Mouse (Mus musculus): ENCODE data around the gene Rbms3.

The Rbms3 gene

GRCm38 (mm10) chr9:116639597-116640301, 990.0 kb downstream of the Rbms3 start:
- peak; percentile 12 for DNase-seq (ENCODE audit: low spot score)

- no peak for DNase-seq (ENCODE audit: low spot score)
These were observed 995.9 kb downstream of the Rbms3 start for GRCm38 (mm10) chr9:116633786-116634185.

GRCm38 (mm10) chr9:116633075-116633474, 996.6 kb downstream of the Rbms3 start:
- DNase-seq (ENCODE audit: low spot score), result no peak

- no peak for DNase-seq (ENCODE audit: low spot score)
These were observed 997.9 kb downstream of the Rbms3 start for GRCm38 (mm10) chr9:116631816-116632215.

GRCm38 (mm10) chr9:116630805-116631204, 998.9 kb downstream of the Rbms3 start:
- DNase-seq (ENCODE audit: low spot score), result no peak

GRCm38 (mm10) chr9:116620434-116620833, 1009.3 kb downstream of the Rbms3 start:
- DNase-seq (ENCODE audit: low spot score), result no peak

GRCm38 (mm10) chr9:116618886-116619285, 1010.8 kb downstream of the Rbms3 start:
- DNase-seq (ENCODE audit: low spot score), result no peak

GRCm38 (mm10) chr9:116613276-116613675, 1016.4 kb downstream of the Rbms3 start:
- DNase-seq (ENCODE audit: low spot score), result no peak

- DNase-seq (ENCODE audit: low spot score), result no peak
These were observed 1033.7 kb downstream of the Rbms3 start for GRCm38 (mm10) chr9:116596046-116596445.

GRCm38 (mm10) chr9:116592486-116592885, 1037.2 kb downstream of the Rbms3 start:
- no peak for DNase-seq (ENCODE audit: low spot score)

- peak; percentile 3 for DNase-seq (ENCODE audit: low spot score)
These were observed 1038.6 kb downstream of the Rbms3 start for GRCm38 (mm10) chr9:116591071-116591470.

- no peak for DNase-seq (ENCODE audit: low spot score)
These were observed 1060.0 kb downstream of the Rbms3 start for GRCm38 (mm10) chr9:116569680-116570079.

GRCm38 (mm10) chr9:116566711-116567110, 1063.0 kb downstream of the Rbms3 start:
- DNase-seq (ENCODE audit: low spot score), result no peak

GRCm38 (mm10) chr9:116557781-116558180, 1071.9 kb downstream of the Rbms3 start:
- DNase-seq (ENCODE audit: low spot score), result no peak

GRCm38 (mm10) chr9:116556641-116557040, 1073.1 kb downstream of the Rbms3 start:
- DNase-seq (ENCODE audit: low spot score), result no peak

- peak; percentile 34 for DNase-seq (ENCODE audit: low spot score)
These were observed 1076.5 kb downstream of the Rbms3 start for GRCm38 (mm10) chr9:116553181-116553580.

GRCm38 (mm10) chr9:116546156-116546555, 1083.6 kb downstream of the Rbms3 start:
- no peak for DNase-seq (ENCODE audit: low spot score)

GRCm38 (mm10) chr9:116542793-116543192, 1086.9 kb downstream of the Rbms3 start:
- DNase-seq (ENCODE audit: low spot score), result peak; percentile 7

- no peak for DNase-seq (ENCODE audit: low spot score)
These were observed 1087.7 kb downstream of the Rbms3 start for GRCm38 (mm10) chr9:116541976-116542375.

- no peak for DNase-seq (ENCODE audit: low spot score)
These were observed 1094.0 kb downstream of the Rbms3 start for GRCm38 (mm10) chr9:116535709-116536108.

GRCm38 (mm10) chr9:116533381-116533780, 1096.3 kb downstream of the Rbms3 start:
- no peak for DNase-seq (ENCODE audit: low spot score)

GRCm38 (mm10) chr9:116531121-116531520, 1098.6 kb downstream of the Rbms3 start:
- DNase-seq (ENCODE audit: low spot score), result no peak

GRCm38 (mm10) chr9:116524386-116524785, 1105.3 kb downstream of the Rbms3 start:
- DNase-seq (ENCODE audit: low spot score), result no peak

All from adipocyte (in vitro differentiated cells).